Mouse (Mus musculus) hindbrain, embryonic 16.5 days (tissue): ENCODE measurements around the gene Crocc2. TPM values are rescaled to one million over a fixed set of nuclear protein-coding genes. Genes with fewer than 3 reads are reported as not detected.

ENCODE experiments used
- ATAC-seq: fragments of 200-750 bp; cut with Nextera tagmentation; 2 replicates; pipeline ENCODE4 v1.8.0; 2017; ENCODE audit warnings: moderate TSS enrichment, moderate library complexity
- H3K27ac ChIP-seq: fragments of 300-500 bp; sonication (generic); 2 replicates; pipeline ENCODE4 v1.5.1; 2014; ENCODE audit warnings: low read depth, mild to moderate bottlenecking, control low read depth, low read length, moderate library complexity
- H3K27me3 ChIP-seq: fragments of 300-500 bp; sonication (generic); replicated peaks from 2 replicates; pipeline ENCODE4 v1.6.1; 2014; ENCODE audit warnings: low read length; ENCODE audit not compliant: control insufficient read depth, insufficient read depth
- H3K36me3 ChIP-seq: fragments of 300-500 bp; sonication (generic); 2 replicates; pipeline ENCODE4 v1.6.1; 2014; ENCODE audit warnings: mild to moderate bottlenecking, low read length, moderate library complexity, mixed read lengths; ENCODE audit not compliant: control insufficient read depth, insufficient read depth
- H3K4me1 ChIP-seq: fragments of 300-500 bp; sonication (generic); 2 replicates; pipeline ENCODE4 v1.6.1; 2014; ENCODE audit warnings: low read depth, low read length; ENCODE audit not compliant: control insufficient read depth, insufficient read depth
- H3K4me2 ChIP-seq: fragments of 300-500 bp; sonication (generic); 2 replicates; pipeline ENCODE4 v1.6.1; 2014; ENCODE audit warnings: mild to moderate bottlenecking, low read length, control low read depth, moderate library complexity
- H3K4me3 ChIP-seq: fragments of 300-500 bp; sonication (generic); 2 replicates; pipeline ENCODE4 v1.5.1; 2014; ENCODE audit warnings: mild to moderate bottlenecking, low read length, control low read depth, moderate library complexity
- H3K9ac ChIP-seq: fragments of 300-500 bp; sonication (generic); 2 replicates; pipeline ENCODE4 v1.6.1; 2014; ENCODE audit warnings: low read depth, mild to moderate bottlenecking, control low read depth, low read length, moderate library complexity
- H3K9me3 ChIP-seq: fragments of 300-500 bp; sonication (generic); 2 replicates; pipeline ENCODE4 v1.6.1; 2014; ENCODE audit warnings: mild to moderate bottlenecking, low read length, moderate library complexity; ENCODE audit not compliant: control insufficient read depth
- WGBS: fragments of 180-500 bp; shearing (Covaris S2); extraction: QIAGEN DNeasy Blood & Tissue Kit; methylation state at CpG from one replicate; pipeline ENCODE4 v1.1.7; 2014; 5-methylcytosine and 5-hydroxymethylcytosine counted together
- polyA plus RNA-seq: library from polyadenylated mRNA; unstranded; fragments of >200 nt; fragmentation: Nextera tagmentation; extraction: Ambion mirVana; gene quantifications from 2 replicates; pipeline ENCODE4 v1.2.1, GENCODE M21; 2015

Gene Crocc2
- polyA plus RNA-seq, 1 experiment from 2014 or later: 0.43 TPM

GRCm38 (mm10) chr1:93236545-93236924 lies 68.0 kb downstream of the Crocc2 start:
- no peaks in the 10 kb centered on the region for H3K36me3 ChIP-seq
- 8% methylated on average over 3 of the region's 3 CpGs for WGBS
- peak; percentile 50 for ATAC-seq
- H3K9ac ChIP-seq: peak overlapping the region; percentile 66; the same call in 1 of the 2 replicates
- peaks cover 4% of the 10 kb centered on the region; the same call in 1 of the 2 replicates for H3K27me3 ChIP-seq
- H3K9me3 ChIP-seq: no peaks in the 10 kb centered on the region
- H3K27ac ChIP-seq: no peak overlapping the region
- peak overlapping the region; percentile 93 for H3K4me2 ChIP-seq
- H3K4me1 ChIP-seq: peaks cover 6% of the 10 kb centered on the region; the same call in 1 of the 2 replicates
- H3K4me3 ChIP-seq: peak overlapping the region; percentile 51

GRCm38 (mm10) chr1:93237676-93238075 lies 69.2 kb downstream of the Crocc2 start:
- no peak for ATAC-seq
- H3K27me3 ChIP-seq: peaks cover 4% of the 10 kb centered on the region; the same call in 1 of the 2 replicates
- no peak overlapping the region for H3K9ac ChIP-seq
- no peak overlapping the region; the same call in 1 of the 2 replicates for H3K4me2 ChIP-seq
- H3K4me3 ChIP-seq: no peak overlapping the region
- no peak overlapping the region for H3K27ac ChIP-seq
- H3K36me3 ChIP-seq: no peaks in the 10 kb centered on the region
- 96% methylated on average over 10 of the region's 10 CpGs for WGBS
- H3K9me3 ChIP-seq: no peaks in the 10 kb centered on the region
- H3K4me1 ChIP-seq: peaks cover 6% of the 10 kb centered on the region; the same call in 1 of the 2 replicates

- peaks cover 6% of the 10 kb centered on the region; the same call in 1 of the 2 replicates for H3K4me1 ChIP-seq
- H3K9ac ChIP-seq: no peak overlapping the region
- H3K9me3 ChIP-seq: no peaks in the 10 kb centered on the region
- H3K27me3 ChIP-seq: peaks cover 4% of the 10 kb centered on the region; the same call in 1 of the 2 replicates
- H3K27ac ChIP-seq: no peak overlapping the region
- WGBS: 53% methylated on average over 4 of the region's 4 CpGs
- no peaks in the 10 kb centered on the region for H3K36me3 ChIP-seq
- no peak for ATAC-seq
- peak overlapping the region; percentile 26 for H3K4me2 ChIP-seq
- no peak overlapping the region for H3K4me3 ChIP-seq
Measured at GRCm38 (mm10) chr1:93238201-93238600, 69.7 kb downstream of the Crocc2 start.

- H3K9ac ChIP-seq: no peak overlapping the region
- no peak overlapping the region for H3K27ac ChIP-seq
- H3K4me2 ChIP-seq: no peak overlapping the region
- H3K4me1 ChIP-seq: no peaks in the 10 kb centered on the region
- 74% methylated on average over 2 of the region's 2 CpGs for WGBS
- ATAC-seq: no peak
- no peaks in the 10 kb centered on the region for H3K27me3 ChIP-seq
- H3K36me3 ChIP-seq: no peaks in the 10 kb centered on the region
- H3K4me3 ChIP-seq: no peak overlapping the region
- no peaks in the 10 kb centered on the region for H3K9me3 ChIP-seq
Measured at GRCm38 (mm10) chr1:93245936-93246335, 77.4 kb downstream of the Crocc2 start.

- no peak overlapping the region for H3K4me3 ChIP-seq
- 66% methylated on average over 2 of the region's 2 CpGs for WGBS
- ATAC-seq: no peak
Measured at GRCm38 (mm10) chr1:93252586-93252985, 84.1 kb downstream of the Crocc2 start.

GRCm38 (mm10) chr1:93255761-93256160 lies 87.2 kb downstream of the Crocc2 start:
- Histone ChIP-seq H3K36me3 (no peaks in the 10 kb centered on the region), H3K9ac (no peak overlapping the region), H3K27ac (no peak overlapping the region), H3K4me1 (no peaks in the 10 kb centered on the region), H3K4me2 (no peak overlapping the region), H3K27me3 (no peaks in the 10 kb centered on the region), H3K9me3 (no peaks in the 10 kb centered on the region), H3K4me3 (no peak overlapping the region)
- no peak for ATAC-seq
- 94% methylated on average over 7 of the region's 7 CpGs for WGBS

More at GRCm38 (mm10) chr1:93252586-93252985, 84.1 kb downstream of the Crocc2 start:
- no peaks in the 10 kb centered on the region for H3K9me3 ChIP-seq
- no peaks in the 10 kb centered on the region for H3K4me1 ChIP-seq
- no peak overlapping the region for H3K4me2 ChIP-seq
- no peaks in the 10 kb centered on the region for H3K36me3 ChIP-seq
- H3K27me3 ChIP-seq: no peaks in the 10 kb centered on the region
- no peak overlapping the region for H3K9ac ChIP-seq
- H3K27ac ChIP-seq: no peak overlapping the region

- no peak overlapping the region for H3K27ac ChIP-seq
- H3K9me3 ChIP-seq: no peaks in the 10 kb centered on the region
- H3K4me3 ChIP-seq: no peak overlapping the region
- no peak overlapping the region for H3K4me2 ChIP-seq
- H3K4me1 ChIP-seq: no peaks in the 10 kb centered on the region
- H3K36me3 ChIP-seq: no peaks in the 10 kb centered on the region
- H3K27me3 ChIP-seq: no peaks in the 10 kb centered on the region
- H3K9ac ChIP-seq: no peak overlapping the region
- ATAC-seq: no peak
- WGBS: 93% methylated on average over 1 of the region's 1 CpGs
Measured at GRCm38 (mm10) chr1:93257560-93257959, 89.0 kb downstream of the Crocc2 start.

- no peak for ATAC-seq
- Histone ChIP-seq H3K4me3 (no peak overlapping the region), H3K4me2 (no peak overlapping the region), H3K27ac (no peak overlapping the region), H3K4me1 (no peaks in the 10 kb centered on the region), H3K36me3 (no peaks in the 10 kb centered on the region), H3K9ac (no peak overlapping the region), H3K9me3 (no peaks in the 10 kb centered on the region), H3K27me3 (no peaks in the 10 kb centered on the region)
- 59% methylated on average over 3 of the region's 3 CpGs for WGBS
Measured at GRCm38 (mm10) chr1:93267207-93267606, 98.7 kb downstream of the Crocc2 start.

GRCm38 (mm10) chr1:93268246-93268645 lies 99.7 kb downstream of the Crocc2 start:
- no peaks in the 10 kb centered on the region for H3K36me3 ChIP-seq
- WGBS: 85% methylated on average over 2 of the region's 2 CpGs
- no peak overlapping the region for H3K9ac ChIP-seq
- no peaks in the 10 kb centered on the region for H3K9me3 ChIP-seq
- H3K4me3 ChIP-seq: no peak overlapping the region
- H3K27ac ChIP-seq: no peak overlapping the region
- ATAC-seq: no peak
- peaks cover 4% of the 10 kb centered on the region; the same call in 1 of the 2 replicates for H3K4me1 ChIP-seq
- H3K4me2 ChIP-seq: no peak overlapping the region
- no peaks in the 10 kb centered on the region for H3K27me3 ChIP-seq
